Mouse (Mus musculus): ENCODE results near the gene Dbx2. TPM values are rescaled to one million over a fixed set of nuclear protein-coding genes. Genes with fewer than 3 reads are reported as not detected.

Dbx2 gene
- total RNA-seq (2021) = 10 to 100 TPM; 26.0 to 29.4 TPM
- long read RNA-seq, transcript Dbx2-201 (4 exons, 3,460 nt) = major isoform, 18 of 24 reads
- long read RNA-seq, partial matches to known transcripts = 2 of 24 reads
- long read RNA-seq, other reads (novel, unspliced or antisense) = 4 of 24 reads

GRCm38 (mm10) chr15:95655860-95656259 is at the start of gene Dbx2:
TSS of gene Dbx2 (minus strand) at chr15:95655960.
- DNase-seq (ENCODE audit: low spot score in 2 of 2) = no peak

GRCm38 (mm10) chr15:95702206-95702605 is 46.4 kb upstream of the Dbx2 start:
- no peak for DNase-seq (ENCODE audit: low spot score in 2 of 2)

- no peak for DNase-seq (ENCODE audit: low spot score in 2 of 2)
Measured at GRCm38 (mm10) chr15:95701573-95701972, 45.8 kb upstream of the Dbx2 start.

- DNase-seq (ENCODE audit: low spot score in 2 of 2) = peak in 1 of 2 experiments; percentile 43
Measured at GRCm38 (mm10) chr15:95699371-95699770, 43.6 kb upstream of the Dbx2 start.

GRCm38 (mm10) chr15:95693759-95694158 is 38.0 kb upstream of the Dbx2 start:
- peak in 1 of 2 experiments; percentile 67 for DNase-seq (ENCODE audit: low spot score in 2 of 2)

- DNase-seq (ENCODE audit: low spot score in 2 of 2) = no peak
Measured at GRCm38 (mm10) chr15:95691594-95691993, 35.8 kb upstream of the Dbx2 start.

- no peak for DNase-seq (ENCODE audit: low spot score in 2 of 2)
Measured at GRCm38 (mm10) chr15:95691129-95691528, 35.4 kb upstream of the Dbx2 start.

GRCm38 (mm10) chr15:95682620-95683019 is 26.9 kb upstream of the Dbx2 start:
- DNase-seq (ENCODE audit: low spot score in 2 of 2) = no peak

- DNase-seq (ENCODE audit: low spot score in 2 of 2) = no peak
Measured at GRCm38 (mm10) chr15:95675645-95676044, 19.9 kb upstream of the Dbx2 start.

- DNase-seq (ENCODE audit: low spot score in 2 of 2) = peak in 1 of 2 experiments; percentile 49
Measured at GRCm38 (mm10) chr15:95675176-95675575, 19.4 kb upstream of the Dbx2 start.

GRCm38 (mm10) chr15:95667209-95667608 is 11.4 kb upstream of the Dbx2 start:
- peak; percentile 62 to 75 for DNase-seq (ENCODE audit: low spot score in 2 of 2)

- no peak for DNase-seq (ENCODE audit: low spot score in 2 of 2)
Measured at GRCm38 (mm10) chr15:95665002-95665401, 9.2 kb upstream of the Dbx2 start.

- no peak for DNase-seq (ENCODE audit: low spot score in 2 of 2)
Measured at GRCm38 (mm10) chr15:95661718-95662117, 6.0 kb upstream of the Dbx2 start.

GRCm38 (mm10) chr15:95660368-95660767 is 4.6 kb upstream of the Dbx2 start:
- no peak for DNase-seq (ENCODE audit: low spot score in 2 of 2)

GRCm38 (mm10) chr15:95654211-95654897 is 1.4 kb downstream of the Dbx2 start:
- peak in 1 of 2 experiments; percentile 10 for DNase-seq (ENCODE audit: low spot score in 2 of 2)

- DNase-seq (ENCODE audit: low spot score in 2 of 2) = no peak
Measured at GRCm38 (mm10) chr15:95653812-95654210, 1.9 kb downstream of the Dbx2 start.

GRCm38 (mm10) chr15:95652898-95653707 is 2.7 kb downstream of the Dbx2 start:
- DNase-seq (ENCODE audit: low spot score in 2 of 2) = no peak

GRCm38 (mm10) chr15:95651824-95652223 is 3.9 kb downstream of the Dbx2 start:
- no peak for DNase-seq (ENCODE audit: low spot score in 2 of 2)

- no peak for DNase-seq (ENCODE audit: low spot score in 2 of 2)
Measured at GRCm38 (mm10) chr15:95643505-95644029, 12.2 kb downstream of the Dbx2 start.

GRCm38 (mm10) chr15:95640347-95640746 is 15.4 kb downstream of the Dbx2 start:
- peak in 1 of 2 experiments; percentile 11 for DNase-seq (ENCODE audit: low spot score in 2 of 2)

- DNase-seq (ENCODE audit: low spot score in 2 of 2) = no peak
Measured at GRCm38 (mm10) chr15:95639829-95640134, 16.0 kb downstream of the Dbx2 start.
